Mouse (Mus musculus) CH12F3 (cell line): Measurements from ENCODE around the gene OR5BS1P.
"Not testable (repeated sequence)": the region's sequence is repeated elsewhere in the genome, so short reads cannot be mapped to it uniquely, and the experiment has no call there.

ENCODE experiments used
- in situ Hi-C: fragments of 300-500 bp; cut with MboI; formaldehyde crosslinking; loops from 2 replicates; pipeline ENCODE4 v1.14.3; 2020; ENCODE audit warnings: low sequenced_read_pairs

Gene OR5BS1P

DNA sequence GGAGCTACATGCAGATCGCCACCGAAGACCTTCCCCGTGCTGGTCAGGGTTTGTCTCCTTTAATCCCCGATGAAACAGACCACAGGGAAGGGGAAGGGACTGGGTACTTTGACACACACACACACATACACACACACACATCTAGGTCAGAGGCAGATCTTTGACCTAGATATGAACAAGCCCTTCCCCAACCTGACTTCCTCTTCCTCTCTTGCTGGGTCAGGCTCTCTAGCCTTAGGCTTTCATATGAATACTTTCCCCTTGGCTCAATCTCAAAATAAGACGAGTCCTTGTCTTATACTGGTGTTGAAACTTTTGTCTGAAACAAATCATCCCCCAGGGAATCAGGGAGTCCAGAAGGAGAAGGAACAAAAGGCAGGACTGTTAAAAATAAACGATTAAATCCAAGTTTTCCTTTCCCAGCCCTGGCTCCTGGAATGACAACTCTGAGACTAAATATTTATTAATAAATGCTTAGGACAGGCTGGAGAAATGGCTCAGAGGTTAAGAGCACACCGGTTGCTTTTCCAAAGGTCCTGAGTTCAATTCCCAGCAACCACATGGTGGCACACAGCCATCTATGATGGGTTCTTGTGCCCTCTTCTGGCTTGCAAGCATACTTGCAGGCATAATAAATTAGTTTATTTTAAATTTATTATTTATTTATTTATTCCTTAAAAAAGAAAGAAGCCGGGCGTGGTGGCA lies 36.7 kb downstream of the OR5BS1P start:
- in situ Hi-C loops, result no loop called here

DNA sequence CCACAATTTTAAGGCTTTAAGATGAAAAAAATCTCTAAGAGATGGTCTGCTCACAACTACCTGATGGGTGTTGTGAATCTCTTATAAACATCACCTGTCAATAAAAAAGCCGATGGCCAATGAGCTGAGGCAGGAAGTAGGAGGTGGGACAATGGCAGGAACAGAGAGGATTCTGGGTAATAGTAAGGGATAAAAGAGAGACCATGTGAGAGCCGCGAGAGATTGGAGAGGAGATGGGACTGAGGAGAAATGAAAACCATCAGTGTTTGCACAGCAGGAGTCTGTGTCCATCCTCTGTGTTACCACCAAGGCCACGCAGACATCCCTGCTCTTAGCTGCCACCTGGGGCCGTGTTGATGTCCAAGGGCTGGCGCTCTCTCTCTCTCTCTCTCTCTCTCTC lies 37.6 kb downstream of the OR5BS1P start:
- in situ Hi-C loops, result no loop called here

DNA sequence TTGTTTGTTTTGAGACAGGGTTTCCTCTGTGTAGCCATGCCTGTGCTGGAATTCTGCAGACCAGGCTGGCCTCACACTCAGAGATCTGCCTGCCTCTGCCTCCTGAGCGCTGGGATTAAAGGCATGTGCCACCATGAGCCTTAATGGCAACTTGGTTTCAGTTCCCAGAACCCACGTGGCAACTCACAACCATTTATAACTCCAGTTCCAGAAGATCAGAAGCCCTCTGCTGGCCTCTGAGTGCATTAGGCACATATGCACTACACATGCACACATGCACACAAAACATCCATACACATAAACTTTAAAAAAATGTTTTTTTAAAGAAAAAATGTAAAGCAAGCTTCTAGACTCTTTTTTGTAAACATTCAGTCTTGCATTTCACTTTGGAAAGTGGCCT lies 39.7 kb downstream of the OR5BS1P start:
- in situ Hi-C loops, result no loop called here

DNA sequence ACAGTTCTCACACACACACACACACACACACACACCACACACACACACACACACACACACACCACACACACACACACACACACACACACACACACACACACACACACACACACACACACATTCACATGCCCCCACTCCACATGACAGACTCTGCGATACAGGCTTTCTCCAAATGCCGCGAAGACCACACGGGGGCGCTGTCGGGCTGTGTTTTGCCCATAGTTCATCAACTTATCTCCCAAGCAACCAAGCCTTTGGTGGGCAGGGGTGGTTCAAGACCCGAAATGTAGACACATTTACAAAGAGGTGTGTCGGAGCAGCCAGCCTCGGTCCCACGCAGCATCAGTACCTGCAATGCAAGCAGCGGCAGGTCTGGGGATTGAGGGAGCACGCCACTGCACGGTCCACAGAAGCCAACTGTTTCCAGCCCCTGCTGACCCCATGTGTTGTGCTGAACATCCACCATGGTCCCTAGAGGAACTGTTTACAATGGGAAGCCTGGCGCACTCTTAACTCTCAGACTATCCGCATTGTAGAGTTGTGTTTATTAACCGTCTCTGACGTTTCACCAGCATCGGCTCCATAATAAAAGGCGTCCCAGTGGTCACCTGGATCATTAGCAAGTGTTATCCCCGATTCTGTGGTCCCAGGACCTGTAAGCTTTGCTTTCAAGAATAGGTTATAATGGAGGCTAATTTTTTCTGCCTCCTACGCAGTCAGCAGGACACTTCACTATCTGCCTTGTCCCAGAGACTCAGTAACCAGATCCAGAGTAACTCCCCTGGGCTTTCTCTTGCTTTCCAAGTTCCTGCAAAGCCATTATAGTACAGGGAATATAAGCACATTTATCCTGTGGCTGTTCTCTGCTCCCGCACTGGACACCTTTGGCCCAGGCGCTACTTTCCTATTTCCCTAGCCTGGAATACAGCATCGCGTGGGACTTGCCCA lies 41.0 kb downstream of the OR5BS1P start:
- in situ Hi-C loops, result no loop called here

DNA sequence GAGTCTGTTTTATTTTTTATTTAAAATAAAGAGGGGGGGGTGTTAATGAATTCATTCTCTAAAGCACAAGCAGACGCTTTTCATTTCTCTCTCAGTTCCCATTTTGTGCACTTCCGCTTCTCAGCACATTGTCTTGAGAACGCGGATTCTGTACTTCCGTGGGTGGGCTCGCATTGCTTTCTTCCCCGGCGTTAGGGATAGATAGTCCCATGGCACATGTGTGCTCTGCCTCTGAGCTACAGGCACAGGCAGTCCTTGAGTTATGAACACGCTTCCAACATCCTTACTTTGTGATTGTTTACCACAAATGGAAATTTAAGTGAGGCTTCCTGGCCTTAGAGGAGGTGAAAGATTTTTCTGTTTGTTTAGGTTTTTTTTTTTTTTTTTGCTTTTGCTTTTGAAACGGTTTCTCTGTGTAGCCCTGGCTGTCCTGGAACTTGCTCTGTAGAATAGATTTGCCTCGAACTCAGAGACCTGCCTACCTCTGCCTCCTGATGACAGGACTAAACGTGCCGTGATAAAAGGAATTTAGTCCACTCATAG lies 41.8 kb downstream of the OR5BS1P start:
- in situ Hi-C loops, result no loop called here

DNA sequence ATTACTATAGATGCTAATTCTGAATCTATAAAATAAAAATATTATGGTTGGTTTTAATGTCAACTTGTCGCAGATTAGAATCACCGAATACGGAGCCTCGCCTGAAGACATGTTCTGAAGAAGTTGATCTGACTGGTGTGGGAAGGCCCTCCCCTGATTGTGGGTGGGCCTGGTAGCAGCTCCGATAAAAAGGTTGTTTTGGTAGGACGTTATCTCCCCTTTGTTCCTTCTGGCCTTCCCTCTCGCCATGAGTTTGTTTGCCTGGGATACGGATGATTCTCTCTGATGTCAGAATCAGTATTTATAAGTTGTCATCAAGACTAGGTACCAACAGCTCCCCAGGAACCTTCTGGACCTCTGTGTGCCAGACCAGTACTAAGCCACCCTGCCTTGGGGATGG lies 42.5 kb downstream of the OR5BS1P start:
- in situ Hi-C loops, result no loop called here

DNA sequence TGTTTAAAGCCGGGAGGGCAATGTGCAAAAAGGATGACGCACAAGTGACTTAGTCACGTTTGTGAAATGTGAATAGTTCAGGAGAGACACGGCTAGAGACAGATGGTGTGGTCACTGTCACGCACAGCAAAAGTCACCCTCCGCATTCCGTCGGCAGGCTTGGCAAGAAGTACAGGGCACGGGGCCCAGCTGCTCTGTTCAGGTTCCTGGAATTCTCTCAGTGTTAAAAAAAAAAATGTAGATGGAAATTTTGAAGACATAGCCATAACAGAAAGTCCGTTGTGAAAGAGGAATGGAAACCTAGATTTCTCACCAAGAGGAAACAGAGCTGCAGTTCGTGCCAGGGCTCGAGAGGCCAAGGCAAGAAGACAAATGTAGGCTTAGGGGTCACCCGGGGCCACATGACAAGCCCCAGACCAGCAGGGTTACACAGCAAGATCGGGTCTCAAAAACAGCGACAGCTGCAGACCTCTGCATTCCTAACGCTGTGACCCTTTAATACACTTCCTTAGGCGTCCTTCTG lies 43.2 kb downstream of the OR5BS1P start:
- in situ Hi-C loops, result no loop called here

DNA sequence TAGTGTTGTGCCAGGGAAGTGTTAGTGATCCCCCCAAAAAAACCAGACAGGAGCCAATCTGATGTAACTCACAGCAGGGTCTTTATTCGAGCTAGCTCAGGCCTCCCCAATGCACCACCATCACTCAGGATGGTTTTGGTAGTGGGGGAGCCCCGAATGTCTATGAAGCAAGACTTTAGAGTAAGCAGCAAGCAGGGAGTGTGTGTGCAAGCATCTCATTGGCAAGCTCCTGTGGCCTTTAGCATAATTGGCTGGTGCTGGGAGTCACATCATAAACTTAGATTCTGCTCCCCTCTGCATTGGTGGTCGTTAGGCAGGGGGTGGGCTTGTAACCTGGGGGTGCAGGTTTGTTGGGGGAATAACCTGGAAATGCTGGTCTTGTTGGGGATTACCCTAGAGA lies 44.0 kb downstream of the OR5BS1P start:
- in situ Hi-C loops, result not testable (repeated sequence)

DNA sequence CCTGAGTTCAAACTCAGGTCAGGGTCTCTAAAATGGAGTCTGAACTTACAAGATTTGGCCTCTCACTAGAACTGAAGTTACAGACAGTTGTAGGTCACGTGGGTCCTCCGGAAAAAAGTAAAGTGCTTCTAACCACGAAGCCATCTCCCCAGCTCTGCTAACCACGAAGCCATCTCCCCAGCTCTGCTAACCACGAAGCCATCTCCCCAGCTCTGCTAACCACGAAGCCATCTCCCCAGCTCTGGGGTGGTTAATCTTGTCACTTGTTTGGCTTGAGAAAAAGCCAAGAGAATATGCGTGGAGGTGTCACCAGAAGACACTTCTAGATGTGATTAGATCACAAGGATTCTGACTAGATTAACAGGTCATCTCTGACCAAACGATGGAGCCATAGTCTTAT lies 44.5 kb downstream of the OR5BS1P start:
- in situ Hi-C loops, result no loop called here

DNA sequence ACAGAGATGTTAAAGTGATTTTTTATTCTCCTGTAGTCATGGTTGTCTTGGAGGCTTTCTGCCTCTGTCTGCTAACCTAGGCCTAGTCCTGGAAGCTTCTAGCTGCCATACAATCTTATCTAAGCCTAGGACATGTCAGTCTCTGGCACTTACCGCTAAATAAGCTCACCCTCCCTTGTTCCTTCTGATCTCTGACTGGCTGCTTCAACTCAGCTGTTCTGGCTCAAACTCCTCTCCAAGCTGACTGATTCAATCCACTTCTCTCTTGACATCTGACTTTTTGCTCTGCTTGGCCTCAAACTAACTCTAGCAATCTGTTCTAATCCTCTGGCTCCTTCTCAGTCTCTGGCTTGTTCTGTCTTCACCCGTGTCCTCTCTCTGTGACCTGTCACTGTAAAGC lies 45.1 kb downstream of the OR5BS1P start:
- in situ Hi-C loops, result not testable (repeated sequence)

DNA sequence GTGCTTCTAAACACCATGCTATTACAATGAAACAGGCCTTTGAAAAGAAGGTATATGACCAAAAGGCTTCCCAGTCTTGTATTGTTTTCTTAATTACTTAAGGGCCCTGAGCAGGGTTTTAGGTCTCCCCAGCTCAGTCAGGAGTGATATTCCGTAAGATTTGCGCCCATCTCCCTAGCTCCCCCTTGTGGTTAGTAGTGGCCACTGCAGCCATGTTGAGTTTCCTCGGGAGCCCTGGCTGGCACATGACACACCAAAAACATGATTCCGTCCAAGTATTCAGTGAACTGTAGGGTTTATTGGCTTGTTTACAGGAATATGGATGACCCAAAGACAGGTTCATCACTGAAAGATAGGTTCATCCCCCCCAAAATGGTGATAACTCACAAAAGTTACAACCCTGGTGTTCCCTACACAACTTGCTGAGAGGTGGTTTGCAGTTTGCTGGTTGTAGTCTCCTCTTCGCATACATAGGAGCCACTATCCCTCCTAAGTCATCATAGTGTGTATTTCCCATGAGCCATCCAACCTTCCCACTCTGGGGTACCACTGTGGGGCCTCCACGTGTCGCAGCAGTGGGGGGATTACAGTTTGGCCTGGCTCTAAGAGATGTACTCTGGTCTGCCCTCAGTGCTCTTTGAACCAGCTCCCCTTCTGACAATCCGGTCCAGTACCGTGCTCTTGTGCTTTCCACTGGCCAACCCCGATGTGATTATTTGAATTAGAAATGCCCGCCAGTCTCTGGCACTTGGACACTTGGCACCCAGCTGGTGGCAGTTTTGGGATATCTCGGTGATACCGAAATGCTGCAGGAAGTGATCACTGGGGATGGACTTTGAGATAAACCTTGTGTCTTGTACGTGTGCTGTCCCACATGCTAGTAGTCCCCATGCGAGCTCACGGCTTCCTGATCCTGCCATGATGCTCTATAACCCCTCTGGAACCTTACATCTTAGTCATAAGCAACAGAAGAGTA lies 48.0 kb downstream of the OR5BS1P start:
- in situ Hi-C loops, result no loop called here

DNA sequence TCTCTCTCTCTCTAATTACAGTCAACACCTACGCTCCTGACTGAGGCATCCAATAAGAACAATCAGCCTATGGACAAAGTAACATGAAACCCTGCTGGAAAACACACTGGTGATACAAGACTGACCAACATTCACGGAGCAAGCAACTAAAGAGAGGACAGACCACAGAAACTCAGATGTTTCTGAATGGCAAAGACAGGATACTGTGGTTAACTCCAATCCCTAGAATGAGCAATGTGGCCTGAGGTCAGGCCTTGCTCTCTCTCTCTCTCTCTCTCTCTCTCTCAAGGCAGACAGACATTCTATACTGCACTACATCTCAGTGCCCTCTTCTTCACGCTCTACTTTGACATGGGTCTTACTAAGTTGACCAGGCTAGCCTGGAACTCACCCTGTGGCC lies 51.5 kb downstream of the OR5BS1P start:
- in situ Hi-C loops, result no loop called here

DNA sequence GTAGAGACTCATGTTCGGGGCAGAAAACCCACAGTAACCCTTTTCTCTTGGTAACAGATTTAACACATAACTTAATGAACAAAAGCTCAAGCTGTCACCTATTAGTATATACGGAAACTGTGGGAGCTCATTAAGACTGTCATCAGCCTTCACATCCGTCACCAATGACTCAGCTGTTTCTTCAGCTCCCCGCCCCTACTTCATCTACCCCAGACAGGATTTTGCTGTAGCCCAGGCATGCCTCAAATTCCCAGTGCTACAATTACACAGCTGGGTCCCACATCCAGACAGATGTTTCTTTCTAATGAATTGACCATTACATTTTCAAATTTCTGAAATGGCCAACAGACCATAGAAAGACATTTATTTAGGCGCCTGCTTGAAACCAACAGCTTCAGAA lies 56.4 kb downstream of the OR5BS1P start:
- in situ Hi-C loops, result no loop called here

DNA sequence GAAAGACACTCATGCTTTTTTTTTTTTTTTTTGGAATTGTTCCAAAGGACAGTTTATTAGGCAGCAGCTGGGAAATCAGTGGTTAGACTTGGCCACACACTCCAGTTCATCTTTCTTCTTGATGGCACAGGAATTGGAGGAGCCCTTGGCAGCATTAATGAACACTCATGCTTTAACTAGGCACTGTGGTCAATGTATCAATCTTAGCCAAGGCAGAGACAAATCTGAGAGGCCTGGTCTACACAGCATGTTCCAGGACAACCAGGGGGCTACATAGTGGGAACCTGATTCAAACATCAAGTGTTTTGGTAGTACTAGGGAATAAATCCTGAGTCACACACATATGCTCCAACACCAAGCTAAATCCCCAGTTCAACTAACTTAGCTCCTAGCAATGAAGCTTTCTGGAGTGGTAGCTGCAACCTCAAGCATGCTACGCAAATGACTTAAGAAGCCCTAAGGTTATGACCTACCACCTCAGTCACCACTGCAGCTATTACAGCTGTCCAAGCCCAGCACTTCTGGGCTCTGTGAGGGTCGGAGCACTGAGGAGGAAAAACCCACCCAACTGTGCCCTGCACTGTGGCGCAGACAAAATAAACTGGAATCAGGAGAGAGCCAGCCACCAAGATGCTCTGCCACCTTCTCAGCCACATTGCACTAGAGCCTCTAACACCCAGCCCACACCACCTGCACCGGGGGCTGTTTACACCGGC lies 57.5 kb downstream of the OR5BS1P start:
- in situ Hi-C loops, result no loop called here

DNA sequence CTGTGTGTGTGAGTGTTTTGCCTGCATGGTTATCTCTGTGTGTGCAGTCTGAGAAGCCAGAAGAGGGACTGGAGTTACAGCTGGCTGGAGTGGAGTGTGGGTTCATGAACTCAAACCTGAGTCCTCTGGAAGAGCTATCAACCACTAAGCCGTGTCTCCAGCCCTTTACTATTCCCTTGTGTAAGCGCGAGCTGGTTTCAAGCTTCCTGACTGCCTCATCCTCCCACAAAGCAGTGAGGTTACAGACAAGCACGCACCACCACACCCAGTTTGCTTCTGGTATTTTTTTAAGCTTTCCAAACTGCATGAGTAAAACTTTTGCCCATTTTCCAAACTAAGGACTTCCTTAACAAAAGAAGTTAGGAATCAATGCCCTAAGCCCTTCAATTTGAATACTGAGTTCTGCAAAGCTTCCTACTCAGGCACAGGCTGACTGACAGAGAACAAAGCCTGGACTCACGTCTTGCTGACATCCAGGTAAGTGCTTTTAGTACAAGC lies 58.4 kb downstream of the OR5BS1P start:
- in situ Hi-C loops, result no loop called here
